15 mouse cellular contexts compared by ENCODE assay signal in the genomic region with DNA sequence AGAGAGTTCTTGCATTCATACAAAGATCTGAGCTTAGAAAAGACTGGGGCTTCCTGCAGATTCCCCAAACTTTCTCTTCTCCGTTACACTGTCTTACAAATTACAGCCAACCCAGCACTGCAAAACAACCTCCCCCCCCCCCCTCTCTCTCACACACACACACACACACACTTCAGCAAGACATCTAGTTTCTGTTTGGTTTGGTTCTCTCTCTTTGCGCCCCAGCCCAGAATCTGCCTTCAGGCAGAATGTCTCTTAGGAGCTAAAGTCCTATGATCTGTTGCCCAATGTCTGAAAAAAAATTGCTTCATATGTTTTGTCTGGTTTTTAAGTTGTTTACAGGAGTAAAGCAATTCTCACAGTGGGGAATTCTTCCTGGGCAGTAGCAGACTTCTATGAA. TPM values are rescaled to one million over a fixed set of nuclear protein-coding genes. Genes with fewer than 3 reads are reported as not detected.
DNase-seq lines count a peak whose midpoint lies in the region; ATAC-seq and TF ChIP-seq lines count a peak whose summit lies in the region.
"Had no signal": no experiment of that assay in that cellular context is flagged by ENCODE, and none has a peak within 500 bp of the region (broad histone marks: within the 10 kb centered on the region; RNA-seq: fewer than 3 reads in every experiment).

No protein-coding gene starts in this region.

- peaks cover 36% of the 10 kb centered on the region for H3K4me1 ChIP-seq in forebrain, embryonic 15.5 days
- peaks cover 26% of the 10 kb centered on the region for H3K4me1 ChIP-seq in forebrain, embryonic 12.5 days
- peaks cover 23% of the 10 kb centered on the region; the same call in 1 of the 2 replicates for H3K4me1 ChIP-seq in lung, embryonic 15.5 days
- H3K4me1 ChIP-seq in lung, postnatal 0 days (ENCODE audit: insufficient read depth, low read depth, low read length), result no peaks in the 10 kb centered on the region

- no peak for TF ChIP-seq CTCF in lung, postnatal 0 days (IDR thresholded peaks at IDR 0.05)

- H3K9me3 ChIP-seq in forebrain, embryonic 15.5 days, result no peaks in the 10 kb centered on the region
- no peaks in the 10 kb centered on the region for H3K9me3 ChIP-seq in forebrain, embryonic 12.5 days
- no peaks in the 10 kb centered on the region for H3K9me3 ChIP-seq in lung, embryonic 15.5 days
- H3K9me3 ChIP-seq in lung, postnatal 0 days (ENCODE audit: low read length), result no peaks in the 10 kb centered on the region
- H3K9me3 ChIP-seq: hindbrain, embryonic 12.5 days had no signal

- no peak overlapping the region for H3K9ac ChIP-seq in forebrain, embryonic 15.5 days (replicated peaks)
- no peak overlapping the region for H3K9ac ChIP-seq in forebrain, embryonic 12.5 days
- H3K9ac ChIP-seq in lung, embryonic 15.5 days, result no peak overlapping the region
- H3K9ac ChIP-seq in lung, postnatal 0 days (replicated peaks; ENCODE audit: low read depth), result no peak overlapping the region
- H3K9ac ChIP-seq: hindbrain, embryonic 12.5 days had no signal

- no peak for DNase-seq in lung, adult 18-20 months
- DNase-seq in lung, postnatal 0 days (ENCODE audit: low spot score), result peak; percentile 79
- DNase-seq in skeletal muscle tissue, adult 2 months (ENCODE audit: low read depth, low spot score), result peak; percentile 19
- DNase-seq in left cerebral cortex, postnatal 10 days (ENCODE audit: extremely low spot score in 1 of 2, low spot score in 2 of 2), result no peak
- DNase-seq in adrenal gland, adult 8-10 months, result no peak
- DNase-seq: B cell, adult 2 months; cerebellum, adult 8-10 months; heart, adult 2 months; kidney, adult 8-10 months; thymus, adult 18-20 months had no signal

- ATAC-seq in forebrain, embryonic 15.5 days (replicated peaks), result no peak
- ATAC-seq in forebrain, embryonic 12.5 days (ENCODE audit: low FRiP score), result no peak
- peak; percentile 67; the same call in 1 of the 2 replicates for ATAC-seq in lung, embryonic 15.5 days (ENCODE audit: borderline replicate concordance, extremely low read depth, low FRiP score, low TSS enrichment)
- peak; percentile 70 for ATAC-seq in lung, postnatal 0 days

- H3K36me3 ChIP-seq in forebrain, embryonic 15.5 days, result no peaks in the 10 kb centered on the region
- no peaks in the 10 kb centered on the region for H3K36me3 ChIP-seq in forebrain, embryonic 12.5 days (replicated peaks)
- no peaks in the 10 kb centered on the region for H3K36me3 ChIP-seq in lung, embryonic 15.5 days
- H3K36me3 ChIP-seq in lung, postnatal 0 days (ENCODE audit: insufficient read depth, low read length), result no peaks in the 10 kb centered on the region
- H3K36me3 ChIP-seq: hindbrain, embryonic 12.5 days had no signal

- H3K4me3 ChIP-seq in forebrain, embryonic 15.5 days, result no peak overlapping the region
- H3K4me3 ChIP-seq in forebrain, embryonic 12.5 days (replicated peaks), result no peak overlapping the region
- H3K4me3 ChIP-seq in lung, embryonic 15.5 days, result no peak overlapping the region
- H3K4me3 ChIP-seq in lung, postnatal 0 days (ENCODE audit: low read depth, low read length), result no peak overlapping the region
- H3K4me3 ChIP-seq: heart, adult 2 months; hindbrain, embryonic 12.5 days had no signal

- peak overlapping the region; percentile 88 for H3K27ac ChIP-seq in forebrain, embryonic 15.5 days (replicated peaks)
- H3K27ac ChIP-seq in forebrain, embryonic 12.5 days, result no peak overlapping the region
- H3K27ac ChIP-seq in lung, embryonic 15.5 days, result peak overlapping the region; percentile 72
- peak overlapping the region; percentile 3; the same call in 1 of the 2 replicates for H3K27ac ChIP-seq in lung, postnatal 0 days (ENCODE audit: low read length)
- H3K27ac ChIP-seq: heart, adult 2 months; hindbrain, embryonic 12.5 days had no signal

- intact Hi-C loops in left cerebral cortex, postnatal 10 days (cut with DNase I), result loop anchor here (10.0 kb wide), 2 partner anchors 129 to 259 kb away; no protein-coding TSS in a partner anchor

- 34% methylated on average over 2 of the region's 2 CpGs for WGBS in forebrain, embryonic 15.5 days
- WGBS in forebrain, embryonic 12.5 days, result 70% methylated on average over 2 of the region's 2 CpGs
- WGBS in lung, embryonic 15.5 days, result 34% methylated on average over 2 of the region's 2 CpGs
- 41% methylated on average over 2 of the region's 2 CpGs for WGBS in lung, postnatal 0 days

- no peak overlapping the region for H3K4me2 ChIP-seq in forebrain, embryonic 15.5 days (replicated peaks)
- no peak overlapping the region for H3K4me2 ChIP-seq in forebrain, embryonic 12.5 days
- H3K4me2 ChIP-seq in lung, embryonic 15.5 days, result peak overlapping the region; percentile 12; the same call in 1 of the 2 replicates
- no peak overlapping the region for H3K4me2 ChIP-seq in lung, postnatal 0 days (replicated peaks; ENCODE audit: low read depth, low read length)
- H3K4me2 ChIP-seq: hindbrain, embryonic 12.5 days; liver, embryonic 11.5 days had no signal

- TF ChIP-seq EP300 in lung, postnatal 0 days (IDR thresholded peaks at IDR 0.05), result peak; percentile 55; the same call in 1 of the 2 replicates

- no peaks in the 10 kb centered on the region for H3K27me3 ChIP-seq in forebrain, embryonic 15.5 days
- no peaks in the 10 kb centered on the region for H3K27me3 ChIP-seq in forebrain, embryonic 12.5 days
- no peaks in the 10 kb centered on the region for H3K27me3 ChIP-seq in lung, embryonic 15.5 days
- no peaks in the 10 kb centered on the region for H3K27me3 ChIP-seq in lung, postnatal 0 days (replicated peaks; ENCODE audit: insufficient read depth, low read length)
- H3K27me3 ChIP-seq: hindbrain, embryonic 12.5 days had no signal

RNA-seq across cellular contexts. Expression of a gene that starts 27.4 kb away (rescaled TPM):
- polyA plus RNA-seq in forebrain, embryonic 15.5 days (2015; fragmentation: Nextera tagmentation; extraction: Ambion mirVana), result 5.3 and 5.6 TPM in 2 replicates
- 4.6 and 5.4 TPM in 2 replicates for polyA plus RNA-seq in forebrain, embryonic 12.5 days (2016; fragmentation: Nextera tagmentation; extraction: Ambion mirVana)
- polyA plus RNA-seq in lung, embryonic 15.5 days (2015; fragmentation: Nextera tagmentation; extraction: Ambion mirVana), result 0.50 and 0.67 TPM in 2 replicates
- polyA plus RNA-seq in lung, postnatal 0 days (2015; fragmentation: Nextera tagmentation; extraction: Ambion mirVana), result 0.26 and 0.32 TPM in 2 replicates
- total RNA-seq in left cerebral cortex, postnatal 10 days (2021), result 1 to 10 TPM; 1.3 to 1.4 TPM
- under 1 TPM; 0.09 to 0.65 (median 0.29) TPM for total RNA-seq in adrenal gland, adult 8-10 months (2022)
- polyA plus RNA-seq: liver, embryonic 11.5 days had no signal

Comparison
In these comparisons a context has a peak if more than half of its experiments do, and no peak if none do; other contexts are left out.
1. DNase-seq: peak in lung, postnatal 0 days (single experiment) and skeletal muscle tissue, adult 2 months (single experiment); none in lung, adult 18-20 months (0 of 2), left cerebral cortex, postnatal 10 days (0 of 2) and adrenal gland, adult 8-10 months (single experiment).
2. ATAC-seq: peak in lung, embryonic 15.5 days (single experiment) and lung, postnatal 0 days (single experiment); none in forebrain, embryonic 15.5 days (single experiment) and forebrain, embryonic 12.5 days (single experiment).